Mouse (Mus musculus): ENCODE results near the gene Dgke.

Dgke gene

DNA sequence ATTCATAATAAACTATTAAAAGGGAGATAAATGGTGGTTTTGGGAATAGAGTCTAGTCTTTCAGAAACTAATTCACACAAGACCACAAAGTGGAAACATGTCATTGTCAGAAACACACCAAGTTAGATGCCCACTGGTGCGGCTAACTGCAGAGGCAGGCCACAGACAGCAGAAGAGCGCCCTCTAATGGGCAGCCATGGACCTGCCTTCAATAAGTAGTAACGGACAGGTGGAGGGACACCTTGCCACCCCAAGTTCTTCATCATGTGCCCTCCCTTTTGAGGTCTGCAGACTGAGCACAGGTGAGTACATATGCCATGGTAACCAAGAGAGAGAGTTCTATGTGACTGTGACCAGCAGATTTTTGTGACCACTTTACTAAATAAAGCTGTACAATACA lies 27.3 kb downstream of the Dgke start:
- in situ Hi-C loops (cut with MseI, MboI): no loop called here

DNA sequence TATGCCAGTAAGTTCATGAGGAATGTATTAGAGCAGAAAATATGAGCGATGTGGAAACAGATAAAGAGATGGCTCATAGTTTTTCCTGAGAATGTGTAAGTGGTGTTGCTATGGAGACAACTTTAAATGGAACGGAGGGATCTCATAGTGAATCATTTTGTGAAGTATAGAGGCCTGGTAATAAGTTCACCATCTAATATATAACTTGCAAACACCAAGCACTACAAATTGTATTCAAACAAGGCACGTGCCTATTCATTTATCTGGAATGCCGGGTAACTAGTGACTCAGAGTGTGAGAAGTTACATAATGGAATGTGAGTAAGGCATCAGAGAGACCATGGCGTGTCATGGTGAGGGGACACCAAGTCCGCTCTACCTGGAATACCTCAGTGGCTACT lies 28.2 kb downstream of the Dgke start:
- in situ Hi-C loops (cut with MseI, MboI): no loop called here

DNA sequence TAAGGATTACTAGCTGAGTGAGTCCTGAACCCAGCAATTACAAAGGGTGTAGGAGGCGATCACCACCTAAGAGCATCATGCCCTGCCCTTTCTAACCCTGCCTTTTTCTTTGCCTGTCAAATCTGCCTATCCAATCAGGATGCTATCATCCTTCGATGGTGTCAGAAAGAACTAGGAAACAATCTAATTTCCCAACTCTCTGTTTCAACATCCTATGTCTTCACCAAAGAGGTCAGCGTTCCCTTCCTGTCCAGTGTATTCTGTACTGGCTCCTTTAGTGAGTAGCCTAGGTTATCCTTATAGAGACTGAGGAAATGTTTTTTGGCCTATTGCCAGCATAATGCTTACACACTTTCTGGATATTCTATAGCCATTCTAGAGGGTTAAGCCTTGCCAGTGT lies 31.1 kb downstream of the Dgke start:
- in situ Hi-C loops (cut with MseI, MboI): no loop called here

DNA sequence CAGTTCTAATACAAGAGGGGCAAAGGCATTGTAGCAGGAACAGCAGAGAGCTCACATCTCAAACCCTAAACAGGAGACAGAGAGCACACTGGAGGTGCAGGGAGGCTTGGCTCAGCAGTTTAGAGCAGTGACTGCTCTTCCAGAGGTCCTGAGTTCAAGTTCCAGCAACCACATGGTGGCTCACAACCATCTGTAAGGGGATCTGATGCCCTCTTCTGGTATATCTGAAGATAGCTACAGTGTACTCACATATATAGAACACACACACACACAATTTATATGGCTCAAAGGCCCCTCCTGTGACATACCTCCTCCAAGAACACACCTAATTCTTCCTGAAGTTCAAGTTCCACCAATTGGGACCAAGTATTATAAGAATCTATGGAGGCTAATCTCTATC lies 32.1 kb downstream of the Dgke start:
- in situ Hi-C loops (cut with MseI, MboI): loop anchor here in 1 of 2 experiments (5.0 kb wide), 1 partner anchor 42 kb away; no protein-coding TSS in a partner anchor

DNA sequence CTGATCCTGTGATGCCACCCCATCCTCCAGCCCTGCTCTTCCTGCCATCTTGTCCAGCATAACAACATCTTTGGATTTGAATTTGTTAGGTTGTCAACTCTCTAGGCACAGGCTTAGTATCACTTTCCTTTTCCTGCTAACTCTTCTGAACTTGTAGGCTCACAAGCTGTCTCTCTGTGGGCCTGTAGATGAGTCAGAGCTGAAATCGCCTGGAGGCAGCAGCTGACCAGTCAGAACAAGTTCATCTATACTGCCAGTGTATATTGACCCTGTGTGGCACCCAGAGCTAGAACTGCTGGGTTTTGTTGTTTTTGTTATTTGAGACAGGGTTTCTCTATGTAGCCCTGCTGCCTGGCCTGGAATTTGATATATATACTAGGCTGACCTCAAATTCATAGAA lies 35.5 kb downstream of the Dgke start:
- in situ Hi-C loops (cut with MseI, MboI): loop anchor here in 1 of 2 experiments (5.0 kb wide), 1 partner anchor 39 kb away; no protein-coding TSS in a partner anchor

DNA sequence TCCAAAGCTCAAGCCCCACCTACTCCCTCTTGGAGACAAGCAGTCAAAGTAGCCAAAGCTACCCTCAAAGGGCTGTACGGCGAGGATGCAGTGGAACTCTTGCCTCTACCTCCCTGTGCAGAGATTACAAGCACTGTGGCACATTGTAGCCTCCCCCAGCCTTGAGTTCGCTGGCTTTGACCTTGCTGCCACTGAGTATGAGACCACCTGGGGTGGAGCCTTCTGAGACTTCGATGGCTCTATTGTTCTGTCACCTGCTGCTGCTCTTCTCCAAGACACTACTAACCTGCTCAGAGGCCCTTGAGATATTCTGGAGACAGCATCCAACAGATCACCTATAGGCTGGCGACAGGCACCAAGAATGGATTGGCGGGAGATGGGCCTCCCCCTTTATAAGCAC lies 36.1 kb downstream of the Dgke start:
- in situ Hi-C loops (cut with MseI, MboI): loop anchor here in 1 of 2 experiments (5.0 kb wide), 1 partner anchor 38 kb away; no protein-coding TSS in a partner anchor

DNA sequence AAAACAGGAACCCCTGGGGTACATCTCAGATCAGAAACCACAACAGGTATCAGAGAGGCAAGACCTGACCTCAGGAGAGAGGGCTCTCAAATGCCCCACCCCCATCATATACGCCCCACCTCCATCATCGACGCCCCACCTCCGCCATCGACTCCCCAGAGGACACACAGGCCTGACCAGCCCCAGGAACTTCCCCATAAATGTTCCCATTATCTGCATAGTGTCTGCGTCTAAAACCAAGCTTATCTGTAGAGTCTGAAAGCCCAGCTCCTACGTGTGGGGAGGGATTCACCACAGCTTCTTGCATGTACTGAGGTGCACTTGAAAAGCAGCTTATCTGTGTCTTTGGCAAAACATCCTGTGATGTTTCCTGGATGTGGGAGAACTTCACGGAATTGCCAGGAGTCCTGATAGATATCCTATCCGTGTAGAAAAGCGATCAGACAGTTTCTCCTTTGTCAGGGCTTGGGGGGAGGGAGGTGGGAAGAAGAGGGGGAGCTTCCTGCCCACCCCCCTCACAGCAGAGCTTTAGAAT lies 37.7 kb downstream of the Dgke start:
- in situ Hi-C loops (cut with MseI, MboI): loop anchor here in 1 of 2 experiments (5.0 kb wide), 1 partner anchor 42 kb away; no protein-coding TSS in a partner anchor

DNA sequence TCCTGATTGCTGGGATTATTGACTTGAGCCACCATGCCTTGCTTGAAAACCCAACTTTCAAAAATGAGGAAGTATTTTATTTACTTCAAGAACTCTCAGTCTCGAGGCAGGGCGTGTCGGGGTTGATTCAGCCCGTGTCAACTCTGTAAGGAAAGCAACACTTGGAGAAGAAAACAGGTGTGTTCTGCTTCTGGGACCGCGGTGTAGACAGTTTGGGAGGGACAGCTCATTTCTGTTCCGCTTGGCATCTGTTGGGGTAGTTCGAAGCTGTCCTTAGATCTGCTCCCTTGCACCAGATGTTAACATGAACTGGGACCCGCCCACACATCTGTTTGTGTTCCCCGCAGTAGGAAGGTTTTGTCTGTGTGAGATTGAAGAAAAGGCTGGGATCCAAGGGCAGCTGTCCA lies 38.7 kb downstream of the Dgke start:
- in situ Hi-C loops (cut with MseI, MboI): loop anchor here in 1 of 2 experiments (5.0 kb wide), 1 partner anchor 41 kb away; no protein-coding TSS in a partner anchor

DNA sequence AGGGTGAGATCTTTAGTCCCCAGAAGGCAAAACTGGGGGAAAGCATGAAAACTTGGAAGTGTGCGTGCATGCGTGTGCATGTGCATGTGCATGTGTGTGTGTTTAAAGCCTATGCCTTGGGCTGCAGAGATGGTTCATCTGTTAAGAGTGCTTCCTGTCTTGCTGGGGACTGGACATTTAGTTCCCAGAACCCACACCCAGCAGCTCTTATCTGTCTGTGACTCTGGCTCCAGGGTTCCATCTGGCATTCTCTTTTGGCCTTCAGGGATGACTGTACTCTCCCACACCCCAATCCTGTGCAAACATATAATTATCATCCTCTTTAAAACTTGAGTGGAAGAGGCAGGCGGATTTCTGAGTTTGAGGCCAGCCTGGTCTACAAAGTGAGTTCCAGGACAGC lies 40.5 kb downstream of the Dgke start:
- in situ Hi-C loops (cut with MseI, MboI): loop anchor here in 1 of 2 experiments (5.0 kb wide), 1 partner anchor 39 kb away; no protein-coding TSS in a partner anchor

DNA sequence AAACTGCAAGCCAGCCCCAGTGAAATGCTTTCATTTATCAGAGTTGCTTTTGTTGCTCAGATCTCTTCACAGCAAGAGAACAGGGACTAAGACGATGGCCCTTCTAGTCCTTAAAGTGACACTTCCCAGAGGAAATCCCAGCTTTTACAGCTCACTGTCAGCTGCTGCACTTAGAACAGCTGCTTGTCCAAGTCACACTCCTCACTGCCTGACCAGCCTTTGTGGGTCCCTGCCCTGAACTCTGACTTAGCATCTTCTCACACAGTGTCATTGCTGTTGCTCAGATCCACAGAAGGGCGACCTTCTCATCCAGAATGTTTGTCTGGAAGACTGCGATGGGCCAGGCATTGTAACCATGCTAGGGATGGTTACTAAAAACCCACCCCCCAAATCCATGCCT lies 41.0 kb downstream of the Dgke start:
- in situ Hi-C loops (cut with MseI, MboI): loop anchor here in 1 of 2 experiments (5.0 kb wide), 1 partner anchor 38 kb away; no protein-coding TSS in a partner anchor

DNA sequence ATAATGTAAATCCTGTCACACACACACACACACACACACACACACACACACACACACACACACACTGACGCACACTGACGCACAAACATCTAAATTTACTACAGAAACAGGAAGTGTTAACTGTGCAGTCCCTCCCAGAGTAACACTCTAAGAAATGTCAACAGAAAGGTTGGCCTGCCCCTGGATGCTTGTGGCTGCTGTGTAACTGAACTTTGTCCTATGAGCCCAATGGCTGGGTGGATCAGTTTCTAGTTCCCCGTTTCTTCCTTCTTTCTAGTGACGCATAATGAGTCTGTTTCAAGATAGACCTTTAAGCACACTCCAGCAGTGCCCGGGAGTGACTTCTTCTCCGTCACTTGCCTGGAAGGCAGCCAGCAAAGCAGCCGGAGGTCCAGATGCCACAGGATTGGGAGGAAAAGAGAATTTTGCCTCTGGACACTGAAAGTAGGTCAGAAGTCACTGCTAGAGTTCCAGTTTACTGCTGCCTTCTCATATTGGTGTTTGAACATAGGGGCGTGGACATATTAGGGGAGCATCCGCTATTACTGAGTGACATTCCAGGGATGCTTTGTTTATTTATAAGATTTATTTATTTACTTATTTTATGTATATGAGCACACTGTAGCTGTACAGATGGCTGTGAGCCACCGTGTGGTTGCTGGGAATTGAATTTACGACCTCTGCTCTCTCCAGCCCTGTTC lies 42.3 kb downstream of the Dgke start:
- in situ Hi-C loops (cut with MseI, MboI): no loop called here

DNA sequence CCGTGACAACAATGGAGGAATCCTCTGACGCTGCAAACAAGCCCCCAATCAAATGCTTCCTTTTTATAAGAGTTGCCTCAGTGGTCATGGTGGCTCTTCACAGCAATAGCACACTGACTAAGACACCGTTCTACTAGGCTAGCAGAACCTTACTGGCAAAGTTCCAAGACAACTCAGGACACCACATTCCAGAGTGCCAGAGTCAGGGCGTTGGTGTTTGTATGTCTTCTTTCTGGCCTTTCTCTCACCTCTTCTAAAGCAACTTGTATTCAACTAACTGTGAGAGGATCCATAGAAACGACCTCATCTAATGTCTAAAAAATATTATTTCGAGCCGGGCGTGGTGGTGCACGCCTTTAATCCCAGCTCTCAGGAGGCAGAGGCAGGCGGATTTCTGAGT lies 43.2 kb downstream of the Dgke start:
- in situ Hi-C loops (cut with MseI, MboI): no loop called here

DNA sequence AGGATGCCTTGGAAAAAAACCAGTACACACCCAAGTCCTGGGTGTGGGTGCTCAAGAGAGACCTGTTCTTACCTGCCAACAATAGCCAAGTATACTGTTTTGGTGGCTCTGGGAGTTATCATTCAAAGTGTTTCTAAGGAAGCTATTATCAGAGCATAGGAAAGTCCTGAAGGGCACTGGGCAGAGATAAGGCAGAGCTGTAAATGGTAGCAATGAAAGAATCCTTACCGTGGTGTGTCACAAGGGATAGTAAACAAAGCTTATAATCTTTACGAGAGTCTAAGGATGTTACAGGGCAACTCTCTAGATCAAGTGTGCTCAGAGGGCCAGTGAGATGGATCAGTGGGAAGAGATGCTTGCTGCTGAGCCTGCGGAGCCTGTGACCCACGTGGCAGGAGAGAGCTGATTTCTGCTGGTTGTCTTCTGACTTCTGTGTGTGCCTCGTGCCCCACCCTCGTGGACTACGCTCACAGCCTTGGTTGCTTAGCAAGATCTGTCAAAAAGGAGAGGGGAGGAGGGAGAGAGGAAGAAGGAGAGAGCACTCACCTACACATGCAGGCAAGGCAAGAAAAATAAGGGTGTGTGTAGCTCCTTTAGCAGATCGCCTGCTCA lies 44.4 kb downstream of the Dgke start:
- in situ Hi-C loops (cut with MseI, MboI): no loop called here

DNA sequence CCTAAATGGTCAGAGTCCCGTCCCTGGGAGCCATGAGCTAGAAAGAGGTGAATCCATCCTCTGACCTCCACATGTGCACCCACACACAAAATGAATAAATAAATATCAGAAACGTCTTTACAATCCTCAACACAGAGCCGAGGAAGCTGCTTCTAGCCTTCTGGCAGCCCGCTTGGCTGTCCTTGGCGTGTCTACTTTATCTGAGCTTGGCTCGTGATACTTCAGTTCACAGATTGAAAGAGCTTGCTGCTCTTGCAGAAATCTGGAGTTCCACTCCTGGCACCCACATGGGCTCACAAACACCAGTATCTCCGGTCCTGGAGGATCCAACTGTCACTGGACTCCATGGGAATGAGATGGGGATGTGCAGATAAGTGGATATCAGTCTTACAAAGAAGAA lies 45.0 kb downstream of the Dgke start:
- in situ Hi-C loops (cut with MseI, MboI): no loop called here

DNA sequence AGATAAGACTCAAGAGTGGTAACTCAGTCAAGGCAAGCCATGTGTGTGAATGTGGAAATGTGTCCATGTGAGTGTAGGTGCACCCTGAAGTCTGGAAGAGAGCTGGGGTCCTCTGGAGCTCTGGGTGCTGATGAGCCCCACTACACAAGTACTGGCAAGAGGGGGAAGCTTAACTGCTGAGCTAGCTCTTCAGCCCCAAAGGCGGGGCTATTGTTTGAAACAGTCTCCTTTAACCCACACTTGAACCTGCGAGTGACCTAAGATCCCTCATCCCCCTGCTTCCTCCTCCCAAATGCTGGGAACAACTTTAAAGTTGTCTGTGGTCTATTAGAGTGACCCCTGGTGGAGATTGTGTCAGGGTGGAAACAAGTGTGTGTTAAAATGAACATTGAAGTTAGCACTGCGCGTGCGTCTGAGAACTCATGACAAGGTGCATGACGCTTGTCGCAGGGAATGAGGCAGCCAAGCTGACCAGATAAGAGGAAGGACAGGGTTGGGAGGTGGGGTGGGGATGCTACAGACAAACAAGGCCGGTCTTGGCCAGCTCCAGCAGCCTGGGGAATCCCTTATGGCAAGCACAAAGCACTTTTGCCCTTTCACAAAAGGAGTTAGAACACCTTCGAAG lies 45.9 kb downstream of the Dgke start:
- in situ Hi-C loops (cut with MseI, MboI): no loop called here

DNA sequence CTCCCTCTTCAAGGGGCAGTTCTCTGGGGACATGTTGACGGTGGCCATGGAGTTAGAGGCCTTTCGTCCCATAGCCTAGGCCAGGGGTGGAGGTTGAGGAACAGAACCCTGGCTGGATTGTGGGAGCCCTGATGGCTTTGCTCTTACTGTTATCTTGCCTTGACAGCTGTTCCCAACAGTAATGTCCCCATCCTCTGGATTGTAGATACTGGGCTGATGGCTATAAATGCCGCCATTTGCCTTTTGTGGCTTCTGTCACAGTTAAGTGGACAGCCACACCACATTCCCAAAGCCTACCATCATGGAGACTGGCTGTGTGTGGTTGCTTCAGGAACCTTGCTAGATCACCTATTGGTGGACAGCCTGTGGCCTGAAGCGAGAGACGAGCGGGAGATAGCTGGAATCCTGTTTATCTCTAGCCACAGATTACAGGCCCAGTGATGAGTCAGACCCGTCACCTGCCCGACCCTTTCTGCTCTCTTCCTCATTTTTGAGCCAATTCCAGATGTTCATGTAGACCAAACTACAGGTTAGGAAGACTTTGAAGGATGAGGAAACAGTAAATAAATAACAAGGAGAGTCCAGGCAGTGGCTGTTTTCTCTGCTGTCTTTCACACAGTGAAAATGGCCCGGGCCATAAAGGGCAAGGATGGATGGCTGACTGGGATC lies 49.0 kb downstream of the Dgke start:
- in situ Hi-C loops (cut with MseI, MboI): no loop called here

DNA sequence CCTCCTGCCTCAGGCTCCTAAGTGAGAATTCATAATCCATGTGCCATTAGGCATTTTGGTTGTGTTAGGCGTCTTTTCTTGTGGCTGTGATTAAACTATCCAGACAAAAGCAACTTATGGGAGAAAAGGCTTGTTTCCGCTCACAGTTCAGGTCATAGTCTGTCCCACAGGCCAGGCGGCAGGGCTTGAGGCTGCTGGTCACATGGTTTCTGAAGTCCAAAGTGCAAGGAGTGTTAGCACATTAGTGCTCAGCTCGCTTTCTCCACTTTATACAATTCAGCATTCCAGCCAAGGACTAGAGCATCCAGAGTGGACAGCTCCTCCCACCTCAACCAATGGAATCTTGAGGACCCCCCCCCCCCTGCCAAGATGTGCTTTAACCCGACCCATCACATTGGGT lies 54.4 kb downstream of the Dgke start:
- in situ Hi-C loops (cut with MseI, MboI): no loop called here

DNA sequence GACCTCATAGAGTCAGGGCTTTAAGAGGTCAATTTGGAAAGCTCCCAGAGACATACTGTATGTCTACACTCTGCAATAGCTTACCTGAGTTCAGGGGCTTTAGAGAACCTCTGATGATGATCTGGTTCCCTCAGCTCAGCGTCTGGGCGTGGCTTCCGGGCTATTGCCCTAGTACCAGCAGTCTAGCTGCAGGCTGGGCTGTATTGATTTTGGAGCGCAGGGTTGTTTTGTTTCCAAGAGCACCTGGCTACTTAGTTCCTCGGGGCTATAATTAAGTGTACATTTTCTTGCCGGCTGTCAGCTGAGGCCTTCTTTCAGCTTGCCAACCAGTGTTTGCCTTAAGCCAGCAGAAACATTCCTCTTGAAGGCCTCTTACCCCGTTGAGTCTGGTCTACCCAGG lies 57.2 kb downstream of the Dgke start:
- in situ Hi-C loops (cut with MseI, MboI): no loop called here

DNA sequence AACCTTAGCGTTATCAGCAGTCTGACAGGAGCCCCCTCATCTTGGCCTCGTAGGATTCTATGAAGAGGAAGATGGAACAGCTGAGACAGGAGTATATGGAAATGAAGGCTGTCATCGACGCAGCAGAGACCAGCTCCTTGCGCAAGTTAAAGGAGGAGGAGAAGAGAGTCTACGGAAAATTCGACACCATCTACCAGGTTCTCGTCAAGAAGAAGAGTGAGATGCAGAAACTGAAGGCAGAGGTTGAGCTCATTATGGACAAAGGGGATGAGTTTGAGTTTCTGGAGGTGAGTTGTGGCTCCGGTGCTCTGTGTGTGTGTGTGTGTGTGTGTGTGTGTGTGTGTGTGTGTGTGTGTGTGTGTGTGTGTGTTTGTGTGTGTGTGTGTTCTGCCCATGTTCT lies 57.6 kb downstream of the Dgke start:
- in situ Hi-C loops (cut with MseI, MboI): no loop called here

DNA sequence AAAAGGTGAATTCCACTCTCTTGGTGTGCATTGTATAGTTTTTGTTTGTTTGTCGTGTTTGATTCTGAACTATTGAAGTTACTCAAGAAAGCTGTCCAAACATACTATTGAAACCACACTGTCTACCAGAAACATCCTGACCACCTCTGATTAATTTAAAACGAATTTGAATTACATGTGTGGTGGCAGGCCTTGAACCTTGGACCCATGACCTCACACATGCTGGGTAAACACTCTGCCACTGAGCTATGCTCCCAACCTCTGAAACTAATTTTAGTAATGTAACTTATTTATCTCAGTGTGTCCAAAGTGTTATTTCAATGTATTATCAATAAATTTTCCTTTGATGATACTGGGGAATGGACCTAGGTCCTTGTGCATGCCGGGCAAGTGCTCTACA lies 59.1 kb downstream of the Dgke start:
- in situ Hi-C loops (cut with MseI, MboI): no loop called here

DNA sequence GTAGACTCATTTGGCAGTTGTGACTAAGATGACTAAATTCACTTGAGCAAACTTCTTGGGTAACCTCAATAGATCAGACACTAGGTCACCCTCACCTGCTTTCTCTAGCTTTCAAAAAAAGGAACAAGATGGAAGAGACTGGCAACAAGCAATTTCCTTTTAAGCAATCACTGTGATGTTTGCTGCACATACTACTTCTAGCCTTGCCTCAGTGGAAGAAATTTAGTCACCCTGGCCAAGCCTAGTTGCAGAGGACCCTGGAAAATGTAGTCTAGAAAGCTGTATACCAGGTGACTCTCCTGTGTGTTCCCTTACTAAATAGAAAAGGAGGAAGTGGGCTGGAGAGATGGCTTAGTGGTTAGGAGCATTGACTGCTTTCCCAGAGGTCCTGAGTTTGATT lies 60.2 kb downstream of the Dgke start:
- in situ Hi-C loops (cut with MseI, MboI): no loop called here

DNA sequence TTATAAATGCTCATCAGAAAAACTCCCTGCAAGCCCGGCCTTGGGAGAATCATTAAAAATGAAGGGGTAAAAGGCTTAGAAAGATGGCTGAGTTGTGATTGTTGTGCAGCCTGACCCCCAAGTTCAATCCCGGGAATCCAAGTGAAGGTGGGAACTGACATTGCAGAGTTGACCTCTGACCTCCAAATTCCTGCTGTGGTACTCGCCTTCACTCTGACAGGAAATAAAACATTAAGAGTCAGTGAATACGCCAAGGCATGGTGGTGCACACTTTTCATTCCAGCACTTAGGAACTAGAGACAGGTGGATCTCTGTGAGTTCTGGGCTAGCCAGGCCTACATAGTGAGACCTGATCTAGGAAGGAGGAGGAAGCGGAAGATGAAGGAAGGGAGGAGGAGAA lies 61.2 kb downstream of the Dgke start:
- in situ Hi-C loops (cut with MseI, MboI): no loop called here
